Mouse (Mus musculus) neural tube, embryonic 15.5 days (tissue): ENCODE measurements around the gene Fbxl12. TPM values are rescaled to one million over a fixed set of nuclear protein-coding genes. Genes with fewer than 3 reads are reported as not detected.

Experiments
- ATAC-seq: fragments of 200-750 bp; cut with Nextera tagmentation; 2 replicates; pipeline ENCODE4 v1.8.0; 2017; ENCODE audit warnings: mild to moderate bottlenecking, moderate TSS enrichment, moderate library complexity; ENCODE audit not compliant: low FRiP score
- H3K27ac ChIP-seq: fragments of 300-500 bp; sonication (generic); replicated peaks from 2 replicates; pipeline ENCODE4 v1.5.1; 2015; ENCODE audit warnings: mild to moderate bottlenecking, inconsistent platforms
- H3K27me3 ChIP-seq: fragments of 300-500 bp; sonication (generic); replicated peaks from 2 replicates; pipeline ENCODE4 v1.6.1; 2015; ENCODE audit warnings: inconsistent platforms
- H3K36me3 ChIP-seq: fragments of 300-500 bp; sonication (generic); 2 replicates; pipeline ENCODE4 v1.6.1; 2015; ENCODE audit warnings: inconsistent platforms
- H3K4me1 ChIP-seq: fragments of 300-500 bp; sonication (generic); 2 replicates; pipeline ENCODE4 v1.6.1; 2015; ENCODE audit warnings: inconsistent platforms
- H3K4me2 ChIP-seq: fragments of 300-500 bp; sonication (generic); 2 replicates; pipeline ENCODE4 v1.6.1; 2015; ENCODE audit warnings: inconsistent platforms, mild to moderate bottlenecking, moderate library complexity
- H3K4me3 ChIP-seq: fragments of 300-500 bp; sonication (generic); replicated peaks from 2 replicates; pipeline ENCODE4 v1.5.1; 2015; ENCODE audit warnings: mild to moderate bottlenecking, inconsistent platforms
- H3K9ac ChIP-seq: fragments of 300-500 bp; sonication (generic); replicated peaks from 2 replicates; pipeline ENCODE4 v1.6.1; 2015; ENCODE audit warnings: mild to moderate bottlenecking, inconsistent platforms
- H3K9me3 ChIP-seq: fragments of 300-500 bp; sonication (generic); replicated peaks from 2 replicates; pipeline ENCODE4 v1.6.1; 2016; ENCODE audit warnings: inconsistent platforms
- WGBS: fragments of 180-500 bp; shearing (Covaris S2); methylation state at CpG from one replicate; pipeline ENCODE4 v1.1.7; 2015; ENCODE audit warnings: mixed read lengths; 5-methylcytosine and 5-hydroxymethylcytosine counted together
- polyA plus RNA-seq: library from polyadenylated mRNA; unstranded; fragments of >200 nt; fragmentation: Nextera tagmentation; extraction: Ambion mirVana; gene quantifications from 2 replicates; pipeline ENCODE4 v1.2.1, GENCODE M21; 2015

Gene Fbxl12
- polyA plus RNA-seq, 1 experiment from 2014 or later: 13.0 TPM

DNA sequence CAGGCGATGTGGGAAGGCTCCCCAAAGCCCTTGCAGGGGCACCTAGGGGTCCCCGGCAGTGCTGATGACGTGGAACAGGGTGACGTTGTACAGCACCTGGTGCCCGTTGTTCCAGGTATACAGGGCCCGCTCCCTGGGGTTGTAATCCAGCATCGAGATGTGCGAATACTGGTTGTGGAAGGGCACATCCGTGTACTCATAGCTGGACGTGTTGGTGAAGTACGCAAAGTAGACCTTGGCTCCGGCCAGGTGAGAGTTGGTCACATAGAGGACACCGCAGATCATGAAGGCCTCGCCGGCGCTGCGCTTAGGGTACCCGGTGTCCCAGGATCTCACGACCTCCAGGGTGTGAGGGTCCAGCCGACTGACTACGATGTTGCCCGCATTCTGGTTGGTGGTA, 23.5 kb upstream of the Fbxl12 start:
- no peak overlapping the region for H3K9ac ChIP-seq
- no peak for ATAC-seq
- H3K9me3 ChIP-seq: no peaks in the 10 kb centered on the region
- H3K4me3 ChIP-seq: no peak overlapping the region
- peaks cover 37% of the 10 kb centered on the region for H3K4me1 ChIP-seq
- H3K36me3 ChIP-seq: peaks cover 29% of the 10 kb centered on the region
- no peaks in the 10 kb centered on the region for H3K27me3 ChIP-seq
- H3K27ac ChIP-seq: no peak overlapping the region
- no peak overlapping the region for H3K4me2 ChIP-seq
- WGBS: 95% methylated on average over 22 of the region's 22 CpGs

DNA sequence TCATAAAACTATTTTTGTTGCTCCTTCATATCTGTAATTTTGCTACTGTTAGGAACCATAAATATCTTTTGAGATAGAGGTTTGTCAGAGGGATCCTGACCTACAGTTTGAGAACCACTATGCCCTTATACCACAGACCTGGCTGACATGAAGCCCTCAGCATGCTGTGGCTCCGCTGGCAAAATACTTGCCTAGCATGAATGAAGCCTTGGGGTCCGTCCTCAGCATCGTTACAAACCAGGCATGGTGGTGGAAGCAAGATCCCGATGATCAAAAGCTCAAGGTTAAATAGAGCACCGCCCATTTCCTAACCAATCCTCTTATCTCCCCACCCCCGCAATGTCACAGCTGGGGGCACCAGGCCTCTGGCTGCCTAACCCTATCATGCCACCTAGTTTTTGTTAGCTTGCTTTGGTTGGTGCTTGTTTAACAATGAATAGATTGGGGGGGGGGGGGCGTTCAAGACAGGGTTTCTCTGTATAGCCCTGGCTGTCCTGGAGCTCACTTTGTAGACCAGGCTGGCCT, 22.0 kb upstream of the Fbxl12 start:
- peaks cover 49% of the 10 kb centered on the region for H3K4me1 ChIP-seq
- WGBS: 21% methylated on average over 7 of the region's 7 CpGs
- H3K27me3 ChIP-seq: no peaks in the 10 kb centered on the region

DNA sequence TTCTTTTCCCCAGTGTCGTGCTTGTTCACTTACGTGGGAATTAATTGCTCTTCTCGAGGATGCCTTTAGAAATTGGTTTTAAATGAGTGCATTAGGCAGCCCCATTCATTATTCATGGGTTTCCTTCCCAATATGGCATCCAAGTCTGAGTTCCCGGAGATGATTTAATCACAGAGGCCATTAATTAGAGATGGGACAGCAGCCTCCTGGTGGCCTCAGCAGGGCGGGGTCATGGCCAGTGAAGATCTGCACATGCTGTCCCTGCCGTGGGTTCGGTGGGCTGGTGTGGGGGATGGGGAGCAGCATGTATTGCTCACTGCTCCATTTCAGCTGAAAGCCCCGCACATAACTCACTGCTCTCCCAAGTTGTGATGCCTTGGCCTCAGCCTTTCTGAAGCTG, 21.4 kb upstream of the Fbxl12 start:
- H3K9ac ChIP-seq: no peak overlapping the region
- WGBS: 6% methylated on average over 8 of the region's 8 CpGs
- no peak for ATAC-seq
- no peaks in the 10 kb centered on the region for H3K27me3 ChIP-seq
- H3K4me1 ChIP-seq: peaks cover 49% of the 10 kb centered on the region
- H3K36me3 ChIP-seq: peaks cover 41% of the 10 kb centered on the region
- no peak overlapping the region for H3K4me2 ChIP-seq
- no peak overlapping the region for H3K4me3 ChIP-seq
- H3K27ac ChIP-seq: peak overlapping the region; percentile 83
- no peaks in the 10 kb centered on the region for H3K9me3 ChIP-seq

More for the DNA sequence above, 22.0 kb upstream of the Fbxl12 start:
- Histone ChIP-seq H3K9ac (no peak overlapping the region), H3K36me3 (peaks cover 41% of the 10 kb centered on the region), H3K4me3 (no peak overlapping the region), H3K4me2 (no peak overlapping the region), H3K27ac (no peak overlapping the region), H3K9me3 (no peaks in the 10 kb centered on the region)
- no peak for ATAC-seq

DNA sequence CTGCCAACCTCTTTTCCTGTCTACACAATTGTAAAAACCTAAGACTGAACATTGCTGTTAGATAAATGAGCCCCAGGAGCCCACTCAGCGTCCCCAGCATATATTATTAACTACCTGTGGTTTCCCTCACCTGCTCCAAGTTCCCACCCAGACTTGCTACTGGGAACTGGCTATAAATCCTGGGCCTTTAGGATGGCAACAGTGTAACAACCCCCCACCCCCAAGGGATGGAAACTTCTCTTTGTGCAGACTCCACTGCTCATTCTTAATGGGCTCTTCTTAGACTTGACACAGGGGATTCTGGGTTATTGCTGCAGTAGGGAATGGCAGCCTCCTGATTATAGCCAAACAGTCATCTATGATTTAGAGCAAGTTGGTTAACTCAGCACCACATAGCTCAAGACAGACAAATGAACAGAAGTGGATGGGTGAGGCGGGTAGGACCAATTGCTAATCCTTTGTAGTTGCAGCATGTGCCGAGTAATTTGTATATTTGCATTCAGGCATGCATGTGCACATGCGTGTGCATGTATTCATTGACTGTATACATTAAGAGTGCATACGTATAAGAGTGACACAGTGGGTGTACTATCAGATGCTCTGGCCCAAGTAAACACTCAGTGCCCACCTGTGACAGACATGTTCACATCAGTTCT, 20.5 kb upstream of the Fbxl12 start:
- ATAC-seq: peak; percentile 6; the same call in 1 of the 2 replicates
- Histone ChIP-seq H3K4me3 (no peak overlapping the region), H3K9me3 (no peaks in the 10 kb centered on the region), H3K4me1 (peaks cover 49% of the 10 kb centered on the region), H3K27ac (peak overlapping the region; percentile 83), H3K4me2 (no peak overlapping the region), H3K36me3 (peaks cover 43% of the 10 kb centered on the region), H3K9ac (no peak overlapping the region), H3K27me3 (no peaks in the 10 kb centered on the region)
- 53% methylated on average over 5 of the region's 5 CpGs for WGBS

DNA sequence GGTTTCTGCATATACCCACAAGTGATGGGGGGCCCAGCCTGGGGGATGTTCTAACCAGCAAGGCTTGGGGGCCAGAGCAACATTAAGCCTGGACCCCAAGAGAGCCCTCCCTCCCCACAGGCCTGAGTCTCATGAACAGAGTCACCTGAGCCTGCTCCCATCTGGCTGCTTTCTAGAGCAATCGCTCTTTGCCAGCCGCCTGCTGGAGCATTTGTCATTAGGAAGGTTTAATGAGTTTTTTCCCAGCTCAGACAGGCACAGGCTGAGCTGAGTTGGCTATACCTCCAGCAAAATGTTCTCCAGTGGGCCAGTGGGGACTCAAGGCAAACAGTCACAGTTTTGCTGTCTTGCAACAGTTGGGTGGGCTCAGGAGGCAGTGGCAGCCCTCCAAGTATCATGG, 19.8 kb upstream of the Fbxl12 start:
- no peak overlapping the region for H3K4me2 ChIP-seq

DNA sequence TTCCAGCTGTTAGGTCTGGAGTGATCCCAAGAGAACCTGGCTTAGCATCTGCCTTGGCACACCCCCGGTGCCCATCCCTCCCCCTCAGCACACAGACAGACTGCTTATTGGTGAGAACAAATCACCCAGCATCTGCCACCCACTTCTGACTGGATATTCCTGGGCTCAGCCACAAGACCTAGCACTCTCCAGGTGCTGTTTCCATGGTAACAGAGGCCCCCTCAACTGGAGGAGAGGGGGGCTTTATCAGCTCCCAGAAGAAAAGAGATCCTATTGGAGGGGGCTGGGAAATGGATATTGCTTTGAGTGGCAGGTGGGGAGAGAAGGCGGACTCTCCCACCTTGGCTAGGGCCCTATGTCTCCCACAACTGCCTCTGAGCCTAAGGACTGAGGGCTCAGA, 19.4 kb upstream of the Fbxl12 start:
- Histone ChIP-seq H3K27me3 (no peaks in the 10 kb centered on the region), H3K4me3 (no peak overlapping the region), H3K4me1 (peaks cover 49% of the 10 kb centered on the region), H3K9ac (no peak overlapping the region; the same call in 1 of the 2 replicates), H3K27ac (peak overlapping the region; percentile 83), H3K36me3 (peaks cover 51% of the 10 kb centered on the region), H3K4me2 (no peak overlapping the region), H3K9me3 (no peaks in the 10 kb centered on the region)
- peak; percentile 48 for ATAC-seq
- 44% methylated on average over 2 of the region's 2 CpGs for WGBS

More for the DNA sequence above, 19.8 kb upstream of the Fbxl12 start:
- Histone ChIP-seq H3K9ac (no peak overlapping the region; the same call in 1 of the 2 replicates), H3K4me3 (no peak overlapping the region), H3K9me3 (no peaks in the 10 kb centered on the region), H3K27me3 (no peaks in the 10 kb centered on the region), H3K27ac (peak overlapping the region; percentile 83), H3K36me3 (peaks cover 48% of the 10 kb centered on the region), H3K4me1 (peaks cover 49% of the 10 kb centered on the region)
- 4% methylated on average over 2 of the region's 2 CpGs for WGBS
- ATAC-seq: peak; percentile 29

DNA sequence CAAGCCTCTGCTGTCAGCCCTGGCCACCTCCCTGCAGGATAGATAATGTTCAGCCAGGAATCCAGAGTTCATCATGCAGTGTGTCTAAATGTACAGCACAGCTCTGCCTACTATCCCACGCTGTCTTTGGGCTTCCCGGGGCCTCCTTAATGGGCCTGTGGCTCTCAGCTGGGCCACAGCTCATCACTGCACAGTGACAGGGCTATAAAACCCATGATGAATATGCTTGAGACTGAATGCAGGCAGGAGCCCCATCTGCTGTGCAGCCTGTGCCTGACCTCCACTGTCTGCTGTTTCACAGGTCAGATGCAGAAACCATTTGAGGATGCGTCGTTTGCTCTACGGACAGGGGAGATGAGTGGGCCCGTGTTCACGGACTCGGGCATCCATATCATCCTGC, 18.3 kb upstream of the Fbxl12 start:
- H3K4me1 ChIP-seq: peaks cover 49% of the 10 kb centered on the region
- H3K9me3 ChIP-seq: no peaks in the 10 kb centered on the region
- peak overlapping the region; percentile 83 for H3K27ac ChIP-seq
- ATAC-seq: peak; percentile 14; the same call in 1 of the 2 replicates
- no peak overlapping the region for H3K4me2 ChIP-seq
- 31% methylated on average over 8 of the region's 8 CpGs for WGBS
- peaks cover 47% of the 10 kb centered on the region for H3K36me3 ChIP-seq
- no peaks in the 10 kb centered on the region for H3K27me3 ChIP-seq
- H3K9ac ChIP-seq: peak overlapping the region; percentile 20
- H3K4me3 ChIP-seq: no peak overlapping the region

DNA sequence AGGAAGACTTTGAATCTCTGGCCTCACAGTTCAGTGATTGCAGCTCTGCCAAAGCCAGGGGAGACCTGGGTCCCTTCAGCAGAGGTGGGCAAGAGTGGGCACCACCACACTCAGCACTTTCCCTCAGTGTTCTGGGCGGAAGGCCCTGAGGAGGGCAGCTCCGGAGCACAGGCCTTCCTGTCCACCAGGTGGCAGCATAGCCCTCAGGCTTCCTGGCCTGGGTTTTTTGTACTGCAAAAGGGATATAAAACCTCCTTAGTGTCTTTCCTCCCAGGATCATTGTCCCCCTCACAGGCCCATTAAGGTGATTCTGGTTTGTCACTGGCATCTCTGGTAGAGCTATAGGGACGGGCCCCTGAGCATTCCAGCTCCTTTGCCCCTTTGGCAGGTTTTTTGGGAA, 17.8 kb upstream of the Fbxl12 start:
- peaks cover 51% of the 10 kb centered on the region for H3K4me1 ChIP-seq

DNA sequence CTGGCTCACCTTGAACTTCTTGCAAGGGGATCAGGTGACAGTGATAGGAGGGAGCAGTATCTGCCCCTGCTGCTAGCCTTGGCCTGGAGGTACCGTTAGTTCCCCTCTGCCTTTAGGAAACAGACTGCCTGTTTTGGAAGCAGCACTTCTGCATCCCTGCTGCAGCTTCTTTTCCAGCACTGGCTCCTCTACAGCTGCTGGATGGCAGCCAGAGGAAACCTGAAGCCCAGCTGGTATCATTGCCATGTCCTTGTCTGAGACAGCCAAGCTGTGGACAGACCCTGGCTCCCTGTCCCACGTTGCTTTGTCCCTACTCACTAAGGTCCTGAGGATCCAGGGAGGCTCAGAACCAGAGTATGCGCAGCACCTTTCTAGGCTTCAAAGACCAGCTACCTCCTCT, 13.0 kb upstream of the Fbxl12 start:
- no peak for ATAC-seq
- Histone ChIP-seq H3K27ac (no peak overlapping the region), H3K27me3 (no peaks in the 10 kb centered on the region), H3K9ac (no peak overlapping the region), H3K36me3 (peaks cover 64% of the 10 kb centered on the region), H3K9me3 (no peaks in the 10 kb centered on the region), H3K4me2 (no peak overlapping the region), H3K4me1 (peaks cover 45% of the 10 kb centered on the region), H3K4me3 (no peak overlapping the region)
- WGBS: 82% methylated on average over 3 of the region's 3 CpGs

More for the DNA sequence above, 17.8 kb upstream of the Fbxl12 start:
- Histone ChIP-seq H3K27me3 (no peaks in the 10 kb centered on the region), H3K9ac (peak overlapping the region; percentile 20; the same call in 1 of the 2 replicates), H3K36me3 (peaks cover 47% of the 10 kb centered on the region), H3K4me2 (no peak overlapping the region), H3K9me3 (no peaks in the 10 kb centered on the region), H3K4me3 (no peak overlapping the region), H3K27ac (peak overlapping the region; percentile 83)
- no peak for ATAC-seq
- 33% methylated on average over 3 of the region's 3 CpGs for WGBS

DNA sequence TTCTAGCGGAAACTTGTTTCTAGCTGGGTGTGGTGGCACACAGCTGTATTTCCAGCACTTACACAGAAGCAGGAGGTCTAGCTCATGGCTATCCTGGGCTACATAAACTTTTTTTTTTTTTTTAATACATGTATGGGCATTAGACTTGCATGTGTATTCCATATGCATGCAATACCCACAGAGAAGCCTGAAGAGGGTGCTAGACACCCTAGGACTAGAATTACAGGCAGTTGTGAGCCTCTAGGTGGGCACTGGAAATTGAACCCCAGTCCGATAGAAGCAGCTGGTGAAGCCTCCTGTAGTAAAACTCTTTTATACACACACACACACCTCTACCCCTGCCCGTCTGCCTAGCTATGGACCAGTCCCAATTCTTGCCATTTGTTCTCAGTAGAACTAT, 9.3 kb upstream of the Fbxl12 start:
- no peak overlapping the region for H3K4me3 ChIP-seq
- peaks cover 48% of the 10 kb centered on the region for H3K4me1 ChIP-seq
- WGBS: 92% methylated on average over 3 of the region's 3 CpGs
- H3K27ac ChIP-seq: no peak overlapping the region
- H3K9me3 ChIP-seq: no peaks in the 10 kb centered on the region
- H3K27me3 ChIP-seq: no peaks in the 10 kb centered on the region
- no peak for ATAC-seq
- peaks cover 37% of the 10 kb centered on the region for H3K36me3 ChIP-seq
- no peak overlapping the region for H3K9ac ChIP-seq
- peak overlapping the region; percentile 82; the same call in 1 of the 2 replicates for H3K4me2 ChIP-seq

DNA sequence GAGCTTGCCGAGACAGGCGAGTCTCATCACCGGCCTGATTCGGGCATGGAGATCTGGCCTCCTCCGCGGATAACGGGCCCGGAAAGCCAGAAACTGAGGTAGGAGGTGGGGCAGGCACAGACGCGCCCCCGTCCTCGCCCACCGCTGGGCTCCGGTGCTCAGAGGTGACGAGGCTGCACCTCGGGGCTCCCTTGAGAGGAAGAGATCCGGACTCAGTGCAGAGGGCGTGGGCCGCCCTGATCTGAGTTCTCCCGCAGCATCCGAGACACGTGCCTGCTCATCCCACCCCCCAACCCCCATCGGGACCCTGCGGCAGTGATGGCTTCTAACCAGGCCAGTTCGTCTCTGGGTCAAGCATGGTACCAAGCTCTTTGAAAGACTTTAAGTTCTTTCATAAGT, 7.7 kb upstream of the Fbxl12 start:
- peak overlapping the region; percentile 87 for H3K9ac ChIP-seq
- H3K4me1 ChIP-seq: peaks cover 46% of the 10 kb centered on the region
- H3K27ac ChIP-seq: peak overlapping the region; percentile 72
- H3K4me3 ChIP-seq: peak overlapping the region; percentile 97
- H3K27me3 ChIP-seq: no peaks in the 10 kb centered on the region
- WGBS: 0% methylated on average over 25 of the region's 25 CpGs
- peak overlapping the region; percentile 82 for H3K4me2 ChIP-seq
- peaks cover 39% of the 10 kb centered on the region for H3K36me3 ChIP-seq
- H3K9me3 ChIP-seq: no peaks in the 10 kb centered on the region
- peak; percentile 43 for ATAC-seq

DNA sequence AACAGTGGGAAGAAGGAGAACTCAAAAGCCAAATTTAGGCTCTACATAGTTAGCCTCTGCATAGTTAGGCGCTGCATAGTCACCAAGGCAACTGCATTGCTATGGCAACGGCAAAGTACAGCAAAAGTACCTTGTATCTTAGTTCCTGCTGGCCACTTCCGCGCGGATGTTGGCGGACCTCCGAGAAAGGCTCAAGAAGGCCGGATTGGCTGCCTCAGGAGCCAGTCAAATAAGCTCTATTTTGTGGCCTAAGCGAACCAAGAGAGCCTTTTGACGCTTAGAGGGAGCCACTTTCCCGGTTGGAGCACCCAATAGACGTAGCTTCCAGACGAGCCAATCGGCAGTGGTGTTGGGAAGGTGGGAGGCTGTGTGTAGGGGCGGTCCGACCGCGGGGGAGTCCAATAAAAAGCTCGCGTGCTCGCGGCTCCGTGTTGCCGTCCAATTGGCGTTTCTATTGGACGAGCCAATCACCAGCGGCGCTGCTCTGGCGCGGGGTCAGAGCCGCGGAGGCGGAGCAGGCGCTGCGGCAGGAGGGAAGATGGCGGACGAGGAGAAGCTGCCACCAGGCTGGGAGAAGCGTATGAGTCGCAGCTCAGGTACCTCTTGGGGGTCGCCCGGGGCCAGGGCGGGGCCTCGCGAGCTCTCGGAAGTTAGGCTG, 7.2 kb upstream of the Fbxl12 start, which contains the start of gene Pin1:
Pin1 (plus strand) TSS at position 494 of the 658 bp plus-strand sequence.
- under 1% methylated on average over 45 of the region's 45 CpGs for WGBS

More for the DNA sequence above, 7.2 kb upstream of the Fbxl12 start, which contains the start of gene Pin1:
- Histone ChIP-seq H3K4me2 (peak within 1 kb of the TSS; percentile 82), H3K36me3 (peaks cover 41% of the 10 kb centered on the region), H3K27me3 (no peaks in the 10 kb centered on the region), H3K9me3 (no peaks in the 10 kb centered on the region), H3K27ac (peak within 1 kb of the TSS; percentile 74), H3K4me3 (peak within 1 kb of the TSS; percentile 97), H3K4me1 (peaks cover 46% of the 10 kb centered on the region), H3K9ac (peak within 1 kb of the TSS; percentile 87)
- peak; percentile 99 for ATAC-seq
